Mouse (Mus musculus) left cerebral cortex, postnatal 14 days (tissue): ENCODE data around the gene Thsd7a. TPM values are rescaled to one million over a fixed set of nuclear protein-coding genes. Genes with fewer than 3 reads are reported as not detected.
A peak's percentile ranks its signal among the peaks of the same experiment; 100 is the strongest.

Source experiments
- DNase-seq, 2 experiments: peaks; one replicate each; pipeline ENCODE4 v3.0.0; 2021 to 2022; ENCODE audit warnings: low spot score in 2 of 2, mixed read lengths in 1 of 2
- intact Hi-C: fragments of 180-260 bp; cut with DNase I; formaldehyde crosslinking; loops from one replicate; pipeline ENCODE4 v1.15.1; 2025
- total RNA-seq, 2 experiments: library from RNA; stranded (reverse); gene quantifications; 2 replicates each; pipeline ENCODE4 v1.2.3; 2021

The Thsd7a gene
- total RNA-seq, 2 experiments from 2014 or later: 48.0 to 58.4 TPM

- intact Hi-C loops: no loop called here
- no peak for DNase-seq
Measured at GRCm38 (mm10) chr6:12544096-12544495, 205.1 kb downstream of the Thsd7a start.

GRCm38 (mm10) chr6:12542496-12542895, 206.7 kb downstream of the Thsd7a start:
- no peak for DNase-seq
- intact Hi-C loops: no loop called here

- intact Hi-C loops: no loop called here
- DNase-seq: no peak
Measured at GRCm38 (mm10) chr6:12519121-12519520, 230.1 kb downstream of the Thsd7a start.

GRCm38 (mm10) chr6:12518283-12518903, 230.8 kb downstream of the Thsd7a start:
- intact Hi-C loops: no loop called here
- DNase-seq: no peak

- intact Hi-C loops: no loop called here
- no peak for DNase-seq
Measured at GRCm38 (mm10) chr6:12517726-12518125, 231.5 kb downstream of the Thsd7a start.

- intact Hi-C loops: no loop called here
- DNase-seq: peak in 1 of 2 experiments; percentile 12
Measured at GRCm38 (mm10) chr6:12506877-12507276, 242.3 kb downstream of the Thsd7a start.

GRCm38 (mm10) chr6:12503867-12504266, 245.3 kb downstream of the Thsd7a start:
- DNase-seq: no peak
- intact Hi-C loops: no loop called here

- intact Hi-C loops: no loop called here
- DNase-seq: no peak
Measured at GRCm38 (mm10) chr6:12500888-12501287, 248.3 kb downstream of the Thsd7a start.

- intact Hi-C loops: no loop called here
- no peak for DNase-seq
Measured at GRCm38 (mm10) chr6:12499866-12500265, 249.3 kb downstream of the Thsd7a start.

- no peak for DNase-seq
- intact Hi-C loops: no loop called here
Measured at GRCm38 (mm10) chr6:12493571-12493970, 255.6 kb downstream of the Thsd7a start.

GRCm38 (mm10) chr6:12488882-12489281, 260.3 kb downstream of the Thsd7a start:
- intact Hi-C loops: no loop called here
- no peak for DNase-seq

- no peak for DNase-seq
- intact Hi-C loops: no loop called here
Measured at GRCm38 (mm10) chr6:12481527-12482163, 267.6 kb downstream of the Thsd7a start.

- intact Hi-C loops: no loop called here
- DNase-seq: peak; percentile 55 to 60
Measured at GRCm38 (mm10) chr6:12478359-12478758, 270.9 kb downstream of the Thsd7a start.

GRCm38 (mm10) chr6:12470935-12471334, 278.3 kb downstream of the Thsd7a start:
- no peak for DNase-seq

GRCm38 (mm10) chr6:12467339-12468124, 281.7 kb downstream of the Thsd7a start:
- intact Hi-C loops: no loop called here
- DNase-seq: no peak

More at GRCm38 (mm10) chr6:12470935-12471334, 278.3 kb downstream of the Thsd7a start:
- intact Hi-C loops: no loop called here

GRCm38 (mm10) chr6:12458841-12459240, 290.4 kb downstream of the Thsd7a start:
- intact Hi-C loops: no loop called here
- DNase-seq: no peak

- no peak for DNase-seq
- intact Hi-C loops: no loop called here
Measured at GRCm38 (mm10) chr6:12457451-12457850, 291.8 kb downstream of the Thsd7a start.

- no peak for DNase-seq
- intact Hi-C loops: no loop called here
Measured at GRCm38 (mm10) chr6:12454876-12455485, 294.2 kb downstream of the Thsd7a start.

- intact Hi-C loops: no loop called here
- no peak for DNase-seq
Measured at GRCm38 (mm10) chr6:12454132-12454531, 295.1 kb downstream of the Thsd7a start.

GRCm38 (mm10) chr6:12448851-12449250, 300.4 kb downstream of the Thsd7a start:
- intact Hi-C loops: no loop called here
- no peak for DNase-seq
